Mouse (Mus musculus): Measurements from ENCODE around the gene Cd79b. TPM values are rescaled to one million over a fixed set of nuclear protein-coding genes. Genes with fewer than 3 reads are reported as not detected.
A peak's percentile ranks its signal among the peaks of the same experiment; 100 is the strongest.

The Cd79b gene
- polyA plus RNA-seq, 1 experiment from 2014 or later: 1.0 TPM

DNA sequence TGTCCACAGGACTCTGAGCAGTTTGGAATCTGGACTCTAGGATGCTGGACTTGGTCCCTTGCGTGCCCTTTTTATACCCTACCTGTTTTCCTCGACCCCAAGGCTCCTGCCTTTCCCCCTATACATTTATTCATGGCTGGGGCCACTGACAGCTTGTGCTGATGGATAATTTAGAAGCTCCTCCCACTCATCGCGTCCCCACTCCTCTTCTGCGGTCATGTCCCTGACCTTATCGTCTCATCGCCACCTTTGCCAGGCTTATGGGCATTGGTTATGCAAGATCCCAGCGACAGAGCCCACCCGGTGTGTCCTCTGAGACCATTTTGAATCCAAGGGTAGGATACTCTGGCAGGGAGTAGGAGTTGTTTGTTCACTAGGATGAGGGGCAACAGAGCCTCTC lies 12.8 kb downstream of the Cd79b start, which contains the start of gene Gh:
Gene Gh (minus strand): TSS at position 101 of the 400 bp plus-strand sequence.
- Histone ChIP-seq H3K27me3 (no peaks in the 10 kb centered on the region), H3K9ac (no peak within 1 kb of the TSS), H3K4me1 (replicated peaks) (no peaks in the 10 kb centered on the region), H3K4me3 (no peak within 1 kb of the TSS), H3K27ac (no peak within 1 kb of the TSS), H3K9me3 (replicated peaks) (no peaks in the 10 kb centered on the region), H3K36me3 (no peaks in the 10 kb centered on the region), H3K4me2 (no peak within 1 kb of the TSS)
- WGBS: 81% methylated on average over 9 of the region's 9 CpGs
- no peak for ATAC-seq (replicated peaks; ENCODE audit: insufficient number of reproducible peaks, insufficient read depth, low FRiP score, low read depth)

DNA sequence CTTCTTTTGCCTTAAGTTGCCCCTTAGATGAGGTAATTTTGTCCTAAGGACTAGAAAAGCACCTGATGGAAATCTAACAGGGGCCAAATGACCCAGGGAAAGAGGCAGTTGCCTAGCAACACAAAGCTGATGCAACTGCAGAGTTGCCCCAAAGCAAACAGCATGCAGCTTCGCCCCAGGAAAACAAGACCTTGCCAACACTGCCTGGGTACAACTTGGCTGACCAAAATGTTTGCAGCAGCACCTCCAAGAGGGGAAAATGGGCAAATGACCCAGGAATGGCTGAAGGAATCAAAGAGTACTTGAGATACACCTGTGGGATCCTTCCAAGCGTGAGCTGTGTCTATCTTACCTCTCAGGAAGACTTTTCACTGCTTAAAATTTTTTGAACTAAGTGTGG lies 22.7 kb downstream of the Cd79b start:
- Histone ChIP-seq H3K27me3 (no peaks in the 10 kb centered on the region), H3K4me2 (no peak overlapping the region)
- WGBS: 90% methylated on average over 2 of the region's 2 CpGs

GRCm38 (mm10) chr11:106290376-106290775 lies 24.2 kb downstream of the Cd79b start:
- Histone ChIP-seq H3K36me3 (no peaks in the 10 kb centered on the region), H3K27ac (no peak overlapping the region), H3K9ac (no peak overlapping the region), H3K9me3 (replicated peaks) (0 out of 2 replicates have a peak, but pooled peaks cover 3% of the 10 kb centered on the region), H3K4me2 (no peak overlapping the region), H3K4me3 (no peak overlapping the region), H3K4me1 (replicated peaks) (peaks cover 7% of the 10 kb centered on the region; the same call in 1 of the 2 replicates), H3K27me3 (no peaks in the 10 kb centered on the region)
- no peak for ATAC-seq (replicated peaks; ENCODE audit: insufficient number of reproducible peaks, insufficient read depth, low FRiP score, low read depth)
- WGBS: 89% methylated on average over 5 of the region's 5 CpGs

More for the DNA sequence above, 22.7 kb downstream of the Cd79b start:
- Histone ChIP-seq H3K36me3 (no peaks in the 10 kb centered on the region), H3K9ac (no peak overlapping the region), H3K4me3 (no peak overlapping the region), H3K4me1 (replicated peaks) (peaks cover 5% of the 10 kb centered on the region; the same call in 1 of the 2 replicates), H3K9me3 (replicated peaks) (0 out of 2 replicates have a peak, but pooled peaks cover 3% of the 10 kb centered on the region), H3K27ac (no peak overlapping the region)
- ATAC-seq (replicated peaks; ENCODE audit: insufficient number of reproducible peaks, insufficient read depth, low FRiP score, low read depth): no peak

- Histone ChIP-seq H3K27me3 (no peaks in the 10 kb centered on the region), H3K9me3 (replicated peaks) (0 out of 2 replicates have a peak, but pooled peaks cover 3% of the 10 kb centered on the region), H3K4me1 (replicated peaks) (peaks cover 7% of the 10 kb centered on the region; the same call in 1 of the 2 replicates), H3K4me3 (no peak overlapping the region), H3K4me2 (no peak overlapping the region), H3K36me3 (no peaks in the 10 kb centered on the region), H3K9ac (no peak overlapping the region), H3K27ac (no peak overlapping the region)
- peak; percentile 67; the same call in 1 of the 2 replicates for ATAC-seq (replicated peaks; ENCODE audit: insufficient number of reproducible peaks, insufficient read depth, low FRiP score, low read depth)
- WGBS: 27% methylated on average over 8 of the region's 8 CpGs
These were observed 25.2 kb downstream of the Cd79b start for GRCm38 (mm10) chr11:106289369-106289768.

- H3K4me3 ChIP-seq: no peak overlapping the region
- H3K9ac ChIP-seq: no peak overlapping the region
- 62% methylated on average over 11 of the region's 11 CpGs for WGBS
- peaks cover 7% of the 10 kb centered on the region; the same call in 1 of the 2 replicates for H3K4me1 ChIP-seq (replicated peaks)
- H3K36me3 ChIP-seq: no peaks in the 10 kb centered on the region
- no peak overlapping the region for H3K4me2 ChIP-seq
- H3K27me3 ChIP-seq: no peaks in the 10 kb centered on the region
- H3K27ac ChIP-seq: no peak overlapping the region
- no peaks in the 10 kb centered on the region for H3K9me3 ChIP-seq (replicated peaks)
- no peak for ATAC-seq (replicated peaks; ENCODE audit: insufficient number of reproducible peaks, insufficient read depth, low FRiP score, low read depth)
These were observed 27.6 kb downstream of the Cd79b start for GRCm38 (mm10) chr11:106286987-106287386.

DNA sequence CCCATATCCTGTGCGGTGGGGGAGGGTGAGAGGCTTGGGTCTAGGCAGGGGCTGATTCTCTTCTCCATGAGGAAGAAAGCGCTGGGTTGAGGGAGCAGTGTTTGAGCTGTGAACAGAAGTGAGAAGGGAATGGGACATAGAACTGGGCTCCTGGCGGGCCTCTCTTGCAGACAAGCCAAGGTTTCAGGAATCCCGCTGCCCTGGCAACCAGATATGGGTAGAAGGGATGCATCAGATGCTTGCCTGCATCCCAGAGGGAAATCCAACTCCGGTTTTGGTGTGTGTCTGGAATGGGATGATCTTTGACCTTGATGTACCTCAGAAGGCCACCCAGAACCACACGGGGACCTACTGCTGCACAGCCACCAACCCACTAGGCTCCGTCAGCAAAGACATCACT lies 28.4 kb downstream of the Cd79b start:
- no peaks in the 10 kb centered on the region for H3K36me3 ChIP-seq
- H3K9me3 ChIP-seq (replicated peaks): no peaks in the 10 kb centered on the region
- H3K4me3 ChIP-seq: no peak overlapping the region
- no peak overlapping the region for H3K9ac ChIP-seq
- no peaks in the 10 kb centered on the region for H3K27me3 ChIP-seq
- H3K4me2 ChIP-seq: no peak overlapping the region
- peaks cover 7% of the 10 kb centered on the region; the same call in 1 of the 2 replicates for H3K4me1 ChIP-seq (replicated peaks)
- 74% methylated on average over 7 of the region's 7 CpGs for WGBS
- H3K27ac ChIP-seq: no peak overlapping the region
- ATAC-seq (replicated peaks; ENCODE audit: insufficient number of reproducible peaks, insufficient read depth, low FRiP score, low read depth): no peak

- Histone ChIP-seq H3K4me3 (no peak overlapping the region), H3K27me3 (no peaks in the 10 kb centered on the region), H3K4me1 (replicated peaks) (peaks cover 4% of the 10 kb centered on the region; the same call in 1 of the 2 replicates), H3K36me3 (no peaks in the 10 kb centered on the region), H3K4me2 (no peak overlapping the region), H3K9ac (no peak overlapping the region), H3K9me3 (replicated peaks) (no peaks in the 10 kb centered on the region), H3K27ac (no peak overlapping the region)
- ATAC-seq (replicated peaks; ENCODE audit: insufficient number of reproducible peaks, insufficient read depth, low FRiP score, low read depth): no peak
- WGBS: 49% methylated on average over 8 of the region's 8 CpGs
These were observed 30.4 kb downstream of the Cd79b start for GRCm38 (mm10) chr11:106284126-106284525.

DNA sequence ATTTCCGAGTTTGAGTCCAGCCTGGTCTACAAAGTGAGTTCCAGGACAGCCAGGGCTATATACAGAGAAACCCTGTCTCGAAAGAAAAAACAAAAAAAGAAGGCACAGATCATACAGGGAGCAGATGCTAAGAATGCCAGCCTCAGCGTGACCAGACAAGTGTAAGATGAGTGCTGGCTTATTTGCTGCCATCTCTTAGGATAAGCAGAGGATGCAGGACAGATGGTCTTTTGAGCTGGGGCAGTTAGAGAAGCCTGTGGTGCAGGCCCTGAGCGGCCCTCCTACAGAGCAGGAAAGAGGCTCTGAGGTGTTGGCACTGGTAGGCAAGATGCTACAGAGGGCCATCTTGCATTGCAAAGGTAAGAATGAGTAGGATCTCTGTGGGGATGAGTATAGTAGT lies 31.2 kb downstream of the Cd79b start:
- no peak for ATAC-seq (replicated peaks; ENCODE audit: insufficient number of reproducible peaks, insufficient read depth, low FRiP score, low read depth)
- WGBS: 79% methylated on average over 4 of the region's 4 CpGs
- Histone ChIP-seq H3K9ac (no peak overlapping the region), H3K9me3 (replicated peaks) (no peaks in the 10 kb centered on the region), H3K4me3 (no peak overlapping the region), H3K4me2 (no peak overlapping the region), H3K27me3 (no peaks in the 10 kb centered on the region), H3K36me3 (no peaks in the 10 kb centered on the region), H3K27ac (no peak overlapping the region), H3K4me1 (replicated peaks) (peaks cover 4% of the 10 kb centered on the region; the same call in 1 of the 2 replicates)

GRCm38 (mm10) chr11:106282452-106282851 lies 32.1 kb downstream of the Cd79b start:
- no peaks in the 10 kb centered on the region for H3K27me3 ChIP-seq
- no peak overlapping the region for H3K27ac ChIP-seq
- H3K9me3 ChIP-seq (replicated peaks): no peaks in the 10 kb centered on the region
- no peak overlapping the region for H3K4me3 ChIP-seq
- H3K4me1 ChIP-seq (replicated peaks): peaks cover 4% of the 10 kb centered on the region; the same call in 1 of the 2 replicates
- no peak overlapping the region for H3K4me2 ChIP-seq
- no peak for ATAC-seq (replicated peaks; ENCODE audit: insufficient number of reproducible peaks, insufficient read depth, low FRiP score, low read depth)
- no peaks in the 10 kb centered on the region for H3K36me3 ChIP-seq
- no peak overlapping the region for H3K9ac ChIP-seq
- 68% methylated on average over 6 of the region's 6 CpGs for WGBS

GRCm38 (mm10) chr11:106276454-106276853 lies 38.1 kb downstream of the Cd79b start, which contains the start of gene Tcam1:
Tcam1 (plus strand) TSS chr11:106276672.
- ATAC-seq (replicated peaks; ENCODE audit: insufficient number of reproducible peaks, insufficient read depth, low FRiP score, low read depth): no peak; the same call in 1 of the 2 replicates
- 7% methylated on average over 25 of the region's 25 CpGs for WGBS
- H3K36me3 ChIP-seq: no peaks in the 10 kb centered on the region
- H3K9me3 ChIP-seq (replicated peaks): no peaks in the 10 kb centered on the region
- peak within 1 kb of the TSS; percentile 59 for H3K4me2 ChIP-seq
- H3K9ac ChIP-seq: no peak within 1 kb of the TSS
- peaks cover 27% of the 10 kb centered on the region for H3K4me1 ChIP-seq (replicated peaks)
- H3K4me3 ChIP-seq: peak within 1 kb of the TSS; percentile 17; the same call in 1 of the 2 replicates
- H3K27ac ChIP-seq: no peak within 1 kb of the TSS
- no peaks in the 10 kb centered on the region for H3K27me3 ChIP-seq

DNA sequence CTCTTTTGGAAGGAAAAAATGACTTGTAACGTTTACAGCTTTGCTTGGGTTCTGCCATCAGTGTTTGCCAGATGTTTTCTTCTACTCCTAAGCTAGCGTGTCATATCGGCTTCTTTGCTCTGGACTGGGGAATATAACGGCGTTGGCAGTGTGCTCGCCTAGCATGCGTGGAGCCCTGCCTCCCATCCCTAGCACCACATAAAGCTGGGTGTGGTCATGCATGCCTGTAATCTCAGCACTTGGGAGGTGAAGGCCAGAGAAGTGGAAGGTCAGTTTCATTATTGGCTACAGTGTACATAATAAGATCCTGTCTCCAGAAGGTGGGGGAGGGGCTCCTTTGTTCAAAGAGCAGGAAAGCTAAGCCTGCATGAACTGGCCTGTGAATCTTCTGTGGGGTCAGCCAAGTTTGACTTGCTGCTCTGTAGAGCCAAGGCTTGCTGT lies 39.6 kb downstream of the Cd79b start:
- no peaks in the 10 kb centered on the region for H3K27me3 ChIP-seq
- no peak for ATAC-seq (replicated peaks; ENCODE audit: insufficient number of reproducible peaks, insufficient read depth, low FRiP score, low read depth)

DNA sequence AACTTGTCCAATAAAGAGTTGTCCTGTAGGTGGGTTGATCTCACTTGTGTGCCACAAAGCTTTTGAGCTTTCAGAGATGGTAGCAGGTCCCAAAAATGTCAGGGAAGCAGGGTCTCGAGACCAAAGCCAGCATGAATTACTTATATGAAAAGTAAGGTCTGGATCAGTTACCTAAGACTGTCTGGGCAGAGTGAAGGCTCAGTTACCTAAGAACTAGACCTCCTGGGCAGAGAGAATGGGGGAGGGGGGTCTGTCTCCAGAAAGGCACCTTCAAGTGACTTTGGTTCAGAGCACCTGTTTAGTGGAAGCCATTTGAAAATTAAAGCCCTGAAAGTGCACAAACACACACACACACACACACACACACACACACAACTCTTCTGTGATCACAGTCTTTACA lies 40.2 kb downstream of the Cd79b start:
- ATAC-seq (replicated peaks; ENCODE audit: insufficient number of reproducible peaks, insufficient read depth, low FRiP score, low read depth): no peak
- Histone ChIP-seq H3K4me1 (replicated peaks) (peaks cover 39% of the 10 kb centered on the region), H3K4me2 (no peak overlapping the region), H3K9ac (no peak overlapping the region), H3K36me3 (no peaks in the 10 kb centered on the region), H3K27ac (no peak overlapping the region), H3K9me3 (replicated peaks) (no peaks in the 10 kb centered on the region), H3K27me3 (no peaks in the 10 kb centered on the region), H3K4me3 (no peak overlapping the region)
- 79% methylated on average over 1 of the region's 1 CpGs for WGBS

More for the DNA sequence above, 39.6 kb downstream of the Cd79b start:
- Histone ChIP-seq H3K4me2 (no peak overlapping the region), H3K9ac (no peak overlapping the region), H3K4me1 (replicated peaks) (peaks cover 39% of the 10 kb centered on the region), H3K27ac (peak overlapping the region; percentile 5; the same call in 1 of the 2 replicates), H3K9me3 (replicated peaks) (no peaks in the 10 kb centered on the region), H3K4me3 (no peak overlapping the region), H3K36me3 (no peaks in the 10 kb centered on the region)
- WGBS: 63% methylated on average over 7 of the region's 7 CpGs

Measured in heart, embryonic 15.5 days (tissue).